Mouse (Mus musculus): ENCODE measurements at regions not wholly inside any gene's neighbourhood (a gene's known extent, or its start where the extent isn't known, plus 50 kb on each side); places are given as distances from the start of the nearest gene placed in this dataset.

DNA sequence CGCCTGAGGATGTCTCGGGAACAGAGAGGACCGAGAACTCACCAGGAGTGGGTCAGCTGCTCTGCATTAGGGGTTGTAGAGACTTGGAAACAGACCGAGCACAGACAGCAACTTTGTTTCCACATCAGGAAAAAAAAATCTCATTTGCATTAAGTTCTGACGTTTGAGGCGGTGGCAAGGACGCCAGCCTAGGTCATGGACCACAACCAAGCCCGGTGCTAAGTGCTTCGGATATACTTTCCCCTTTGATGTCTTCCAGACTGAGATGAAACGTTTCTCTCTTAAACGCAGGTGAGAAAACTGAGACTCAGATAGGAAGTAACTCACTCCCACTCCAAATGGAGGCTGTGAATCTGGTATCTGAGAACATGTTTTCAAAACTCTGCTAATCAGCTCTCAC, 169.9 kb downstream of the Fam43a start:
- DNase-seq (ENCODE audit: low spot score in 2 of 2): no peak

DNA sequence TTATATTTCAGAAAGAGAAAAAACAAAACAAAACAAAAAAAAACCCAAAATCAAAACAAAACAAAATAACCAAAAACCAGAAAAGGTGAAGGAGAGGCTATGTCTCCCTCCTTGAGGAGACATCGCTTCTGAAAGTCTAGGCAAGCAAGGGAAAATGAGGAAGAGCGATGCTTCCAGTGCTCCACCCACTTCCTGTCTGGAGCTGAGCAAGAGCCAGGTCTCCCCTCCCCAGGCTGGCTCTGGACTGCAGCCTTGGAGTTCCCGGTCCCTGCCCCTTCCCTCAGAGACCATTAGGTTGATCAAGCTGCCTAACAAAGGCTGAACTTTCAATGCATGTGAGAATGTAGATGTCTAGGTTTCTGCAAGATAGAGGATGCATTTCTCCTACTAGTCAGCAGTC, 173.3 kb downstream of the Fam43a start:
- no peak for DNase-seq (ENCODE audit: low spot score in 2 of 2)

DNA sequence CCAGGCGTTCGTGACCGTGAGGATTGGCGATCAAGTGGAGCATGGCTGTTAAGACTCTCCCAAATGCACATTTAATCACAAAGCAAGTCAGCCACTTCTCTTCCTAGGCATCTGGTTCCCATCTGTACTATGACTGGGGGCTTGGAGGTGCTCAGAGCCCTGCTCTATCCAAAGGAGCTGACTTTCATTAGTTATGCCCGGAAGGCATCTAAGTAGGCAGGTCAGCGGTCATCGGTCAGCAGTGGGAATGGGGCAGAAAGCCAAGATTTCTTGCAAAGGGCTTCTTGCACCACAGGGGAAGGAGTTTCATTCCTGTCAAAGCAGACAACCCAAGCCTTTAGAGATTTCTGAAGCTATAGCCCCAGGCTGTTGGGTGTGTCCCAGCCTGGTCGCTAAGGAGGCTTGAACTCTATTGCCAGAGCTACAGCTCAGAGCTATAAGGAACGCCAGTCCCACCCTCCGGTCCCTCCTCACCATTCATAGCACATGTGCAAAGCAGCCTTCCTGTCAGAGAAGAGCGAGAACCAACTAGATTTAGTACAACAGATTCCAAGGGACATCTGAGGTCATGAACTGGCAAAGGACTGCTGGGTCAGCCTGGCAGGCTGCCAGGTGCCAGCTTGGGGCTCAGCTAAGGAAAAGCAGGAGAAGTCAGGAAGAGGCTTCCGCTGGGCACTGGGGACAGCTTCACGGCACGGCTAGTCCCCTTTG, 175.6 kb downstream of the Fam43a start:
- no peak for DNase-seq (ENCODE audit: low spot score in 2 of 2)

DNA sequence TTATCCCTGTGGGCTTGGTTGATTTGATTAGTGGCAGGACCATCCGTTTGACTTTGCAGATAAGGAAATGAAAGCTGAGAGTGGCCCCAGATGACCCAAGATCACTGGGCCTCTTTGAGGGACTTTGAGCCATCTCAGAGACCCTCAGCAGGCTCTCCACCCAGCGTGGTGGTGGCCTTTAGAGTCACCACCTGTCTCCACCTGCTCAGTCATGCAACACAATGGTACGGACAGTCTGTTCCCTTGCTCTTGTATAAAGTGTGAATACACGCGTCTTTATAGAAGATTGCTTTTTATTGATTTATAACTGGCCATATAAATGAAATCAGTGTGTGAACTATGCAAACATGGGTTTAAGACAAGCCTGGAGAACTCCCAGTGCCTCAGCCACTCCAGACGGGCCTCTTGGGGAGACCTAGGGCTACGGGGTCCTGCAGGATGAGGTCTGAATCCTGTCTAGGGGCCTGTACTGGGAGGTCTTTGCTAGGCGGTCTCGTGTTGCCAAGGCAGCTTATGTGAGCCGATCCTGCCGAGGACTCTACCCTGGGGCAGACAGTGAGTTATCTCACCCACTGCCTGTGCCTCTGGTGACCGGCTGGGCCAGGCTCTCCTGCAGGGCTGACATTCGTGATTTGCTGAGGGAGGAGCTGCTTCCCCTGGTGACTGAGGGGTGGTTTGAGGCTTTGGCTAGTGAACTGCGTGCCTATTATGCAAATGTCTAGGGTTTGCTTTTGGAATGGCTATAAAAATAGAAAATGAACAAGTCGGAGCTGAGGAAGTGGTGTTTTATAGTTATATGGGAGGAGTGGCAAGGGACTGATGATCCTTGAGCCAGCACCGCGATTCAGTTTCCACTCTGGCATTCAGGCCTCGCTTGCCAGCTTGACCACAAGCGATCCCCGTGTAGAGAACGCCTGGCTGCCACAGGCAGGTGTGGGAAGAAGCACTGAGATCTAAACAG, 176.5 kb downstream of the Fam43a start:
- no peak for DNase-seq (ENCODE audit: low spot score in 2 of 2)

DNA sequence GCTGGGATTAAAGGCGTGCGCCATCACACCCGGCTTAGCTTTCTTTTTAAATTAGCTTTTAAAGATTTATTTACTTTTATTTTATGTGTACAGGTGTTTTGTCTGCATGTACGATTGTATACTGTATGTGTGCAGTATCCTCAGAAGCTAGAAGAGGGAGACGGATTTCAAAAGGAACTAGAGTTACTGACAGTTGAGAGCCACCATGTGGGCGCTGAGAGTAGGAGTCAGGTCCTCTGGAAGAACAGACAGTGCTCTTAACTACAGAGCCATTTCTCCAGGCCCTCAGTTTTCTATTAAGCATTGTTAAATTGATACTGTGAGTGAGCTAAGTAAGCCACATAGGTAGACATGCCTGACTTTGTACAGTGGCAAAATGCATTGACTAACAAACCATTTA, 177.9 kb downstream of the Fam43a start:
- DNase-seq (ENCODE audit: low spot score in 2 of 2): no peak

DNA sequence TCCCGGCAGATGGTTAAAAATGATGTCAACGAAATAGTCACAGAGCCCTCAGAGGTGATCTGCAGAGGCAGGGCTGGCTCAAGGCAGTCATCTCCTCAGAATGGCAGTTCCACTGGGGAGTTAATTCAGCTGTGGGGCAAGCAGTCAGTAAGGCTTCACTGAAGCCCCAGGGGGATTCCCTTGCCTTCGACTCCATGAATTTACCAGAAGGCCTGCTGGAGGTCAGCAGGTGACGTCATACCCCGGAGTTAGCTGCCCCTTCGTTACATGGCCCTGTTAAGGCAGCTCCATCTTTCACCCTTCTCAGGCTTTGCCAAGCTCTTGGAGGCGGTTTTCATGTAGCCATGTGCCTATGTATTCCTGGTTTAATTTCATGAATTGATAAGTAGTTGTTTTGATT, 178.6 kb downstream of the Fam43a start:
- no peak for DNase-seq (ENCODE audit: low spot score in 2 of 2)

DNA sequence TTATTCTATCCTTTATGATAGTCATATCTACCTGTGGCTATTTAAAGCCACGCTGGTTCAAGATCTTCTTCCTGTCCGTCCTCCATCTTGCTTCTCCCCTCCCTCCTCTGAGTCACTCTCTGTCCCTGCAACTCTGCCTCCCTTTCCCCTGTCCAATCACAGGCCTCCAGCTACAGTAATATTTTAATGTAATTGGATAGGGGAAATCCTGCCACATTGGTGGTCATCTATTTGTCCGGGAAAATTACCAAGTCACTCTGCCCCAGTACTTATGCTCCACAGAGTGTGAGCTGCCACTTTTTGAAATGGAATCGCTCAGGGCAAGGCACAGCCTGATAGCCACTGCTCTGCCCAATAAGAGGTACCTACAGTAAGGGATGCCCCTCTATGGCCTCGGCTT, 179.4 kb downstream of the Fam43a start:
- no peak for DNase-seq (ENCODE audit: low spot score in 2 of 2)

DNA sequence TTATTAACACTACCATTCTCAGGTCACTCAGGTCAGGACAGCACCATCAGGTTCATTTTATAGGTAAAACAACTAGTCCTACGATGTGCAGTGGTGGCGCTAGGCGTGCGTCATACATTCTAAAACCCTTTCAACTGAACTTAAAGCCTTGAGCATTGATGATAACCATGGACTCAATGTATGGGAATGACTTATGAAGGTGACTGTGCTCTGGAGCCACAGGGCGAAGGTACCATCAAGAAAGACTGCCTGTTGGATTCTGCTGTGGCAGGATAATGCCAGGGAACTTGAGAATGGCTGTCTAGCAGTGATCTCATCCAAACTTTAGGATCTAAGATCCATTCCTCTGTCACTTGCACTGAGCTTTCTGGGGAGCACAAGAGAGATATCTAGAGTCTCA, 184.7 kb downstream of the Fam43a start:
- DNase-seq (ENCODE audit: low spot score in 2 of 2): no peak

DNA sequence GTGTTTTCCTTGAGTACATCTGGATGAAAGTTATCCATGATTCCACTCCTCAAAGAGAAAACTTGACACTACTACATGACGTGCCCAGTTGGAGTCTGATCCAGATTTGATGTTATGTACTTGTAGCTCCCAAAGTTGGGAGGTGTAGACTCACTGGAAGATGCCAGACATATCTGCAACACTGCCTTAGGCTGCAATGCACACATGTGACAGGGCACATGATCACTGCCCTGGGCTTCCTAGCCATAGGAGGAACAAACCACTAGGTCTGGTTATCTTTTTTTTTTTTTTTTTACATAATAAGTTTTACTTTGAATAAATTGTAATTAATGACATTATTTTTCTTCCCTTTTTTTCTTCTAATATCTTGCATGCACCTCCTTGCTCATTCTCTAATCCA, 185.4 kb downstream of the Fam43a start:
- DNase-seq (ENCODE audit: low spot score in 2 of 2): no peak

DNA sequence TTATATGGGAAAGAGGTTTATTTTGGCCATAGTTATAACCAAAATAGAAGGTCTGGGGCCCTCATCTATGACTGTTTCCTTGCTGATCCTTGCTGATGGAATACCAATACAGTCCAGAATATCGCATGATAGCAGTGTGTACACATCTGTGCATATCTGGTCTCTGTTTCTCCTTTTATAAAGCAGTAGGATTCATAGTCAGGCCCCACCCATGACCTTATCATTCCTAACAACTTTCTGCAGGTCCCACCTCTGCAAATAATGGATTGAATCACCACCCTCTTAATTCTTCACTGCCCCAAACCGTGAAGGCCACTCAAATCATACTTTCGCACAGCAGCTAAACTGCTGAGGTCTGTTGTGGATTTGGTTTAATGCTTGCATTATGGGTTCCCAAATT, 186.5 kb downstream of the Fam43a start:
- DNase-seq (ENCODE audit: low spot score in 2 of 2): no peak

DNA sequence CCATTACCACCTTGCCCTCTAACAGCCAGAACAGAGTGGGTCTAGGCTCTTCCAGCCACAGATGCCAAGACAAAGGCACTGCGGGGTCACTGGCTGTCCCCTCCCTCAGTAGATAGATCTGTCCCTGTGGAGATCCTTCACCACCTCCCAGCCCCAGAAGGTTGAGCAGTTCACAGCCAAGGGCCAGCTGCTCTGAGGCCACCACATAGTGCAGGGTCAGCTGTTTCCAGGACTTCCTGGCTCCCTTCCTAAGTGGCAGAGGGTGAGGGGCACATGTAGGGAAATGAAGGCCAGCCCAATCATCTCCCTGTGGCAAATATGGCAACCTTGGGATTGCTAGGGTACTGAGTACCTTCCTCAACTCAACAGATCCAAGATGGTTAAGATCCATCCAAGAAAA, 187.8 kb downstream of the Fam43a start:
- DNase-seq (ENCODE audit: low spot score in 2 of 2): no peak

DNA sequence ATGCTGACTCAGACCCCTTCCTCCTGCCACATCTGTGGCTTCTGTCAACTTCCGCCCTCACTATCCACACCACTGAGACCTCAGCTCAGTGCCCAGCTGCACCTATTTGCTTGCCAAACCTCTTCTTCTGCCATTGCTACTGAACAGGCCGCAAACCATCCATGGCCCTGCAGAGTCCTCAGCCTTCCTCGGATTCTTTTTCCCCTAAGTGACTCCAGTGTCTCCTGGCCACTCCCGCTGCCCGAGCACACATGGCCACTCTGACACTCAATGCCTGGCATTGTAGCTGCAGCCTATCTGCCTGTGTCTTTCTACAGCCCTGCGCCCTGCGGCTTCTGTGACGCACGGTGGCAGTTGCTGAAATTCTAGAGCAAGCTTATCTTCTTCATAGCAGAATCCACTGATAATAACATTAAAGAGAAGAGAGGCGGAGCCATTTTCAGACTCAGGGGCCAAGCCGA, 188.8 kb downstream of the Fam43a start:
- no peak for DNase-seq (ENCODE audit: low spot score in 2 of 2)

DNA sequence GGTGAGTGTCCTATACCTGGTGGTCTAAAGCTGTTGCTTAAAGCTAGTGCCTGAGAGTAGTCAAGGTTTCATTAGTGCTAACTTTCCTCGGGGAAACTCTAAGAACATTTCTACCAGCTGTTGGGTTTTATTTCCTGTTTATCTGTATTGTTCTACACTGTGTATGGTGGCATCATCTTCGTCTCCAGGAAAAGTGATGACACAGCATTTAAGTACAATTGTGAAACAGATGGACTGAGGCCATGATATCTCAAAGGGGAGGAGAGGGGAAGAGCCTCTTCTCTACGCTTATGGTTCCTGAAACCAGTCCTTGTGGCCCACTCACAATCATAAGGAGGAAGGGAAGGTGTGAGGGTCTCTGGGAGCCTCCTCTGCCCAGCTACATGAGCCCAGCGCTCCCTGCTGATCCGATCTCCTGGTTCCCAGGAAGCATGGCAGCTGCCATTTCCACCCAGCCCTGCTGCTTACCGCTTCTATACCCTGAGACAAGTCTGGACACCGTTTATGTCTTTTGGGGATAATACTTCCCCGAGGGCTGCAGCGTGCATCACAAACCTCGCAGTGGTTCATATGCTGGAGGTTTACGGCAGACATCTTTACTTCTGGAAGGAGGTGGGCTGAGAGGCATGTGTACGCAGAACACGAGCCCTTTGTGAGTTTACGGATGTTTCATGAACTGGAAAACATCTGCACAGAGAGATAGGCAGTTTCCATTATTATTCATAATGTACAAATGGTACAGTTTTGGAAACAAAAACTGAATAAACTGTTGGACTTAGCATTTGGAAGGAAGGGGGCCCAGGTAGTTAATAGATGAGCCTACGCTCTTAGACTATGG, 189.6 kb downstream of the Fam43a start:
- DNase-seq (ENCODE audit: low spot score in 2 of 2): no peak

DNA sequence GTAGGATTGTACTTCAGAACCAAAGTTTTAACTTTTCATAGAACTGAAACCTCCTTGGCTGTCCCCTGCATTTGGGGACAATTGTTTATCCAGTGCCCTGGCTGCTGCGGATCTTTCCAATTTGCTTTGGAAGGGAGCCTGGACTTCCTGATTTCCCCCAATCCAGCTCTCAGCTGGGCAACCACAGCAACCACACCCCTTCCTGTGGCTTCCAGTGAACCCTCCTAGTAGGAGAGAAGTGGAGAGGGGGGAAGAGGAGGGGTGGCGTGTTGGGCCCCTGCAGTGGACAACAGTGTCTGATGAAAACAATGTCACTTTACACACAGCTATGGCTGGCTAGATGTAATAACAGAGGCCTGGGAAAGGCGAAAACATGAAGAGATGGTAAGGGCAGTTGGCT, 190.5 kb downstream of the Fam43a start:
- DNase-seq (ENCODE audit: low spot score in 2 of 2): peak in 1 of 2 experiments; percentile 20

DNA sequence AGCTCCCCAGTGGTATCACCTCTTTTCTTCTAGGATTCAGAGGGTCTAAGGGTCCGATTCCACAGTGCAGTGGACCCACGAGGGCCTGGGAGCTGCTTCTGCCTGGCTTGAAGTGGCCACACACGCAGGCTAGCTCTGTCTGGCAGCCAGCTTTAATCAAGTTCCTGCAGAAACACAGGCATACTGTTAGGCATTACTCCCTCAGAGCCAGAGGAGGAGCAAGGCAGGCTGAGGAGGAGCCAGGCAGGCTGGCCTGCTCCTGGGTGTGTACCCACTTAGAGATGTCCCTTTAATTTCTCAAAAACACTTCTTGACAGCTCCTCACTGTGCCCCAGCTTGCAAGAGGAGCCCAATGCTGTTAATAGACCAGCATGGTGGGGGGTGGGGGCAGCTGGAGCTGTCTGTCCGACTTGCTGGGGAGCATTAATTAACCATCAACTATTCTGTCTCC, 191.1 kb downstream of the Fam43a start:
- DNase-seq (ENCODE audit: low spot score in 2 of 2): peak; percentile 20 to 31

DNA sequence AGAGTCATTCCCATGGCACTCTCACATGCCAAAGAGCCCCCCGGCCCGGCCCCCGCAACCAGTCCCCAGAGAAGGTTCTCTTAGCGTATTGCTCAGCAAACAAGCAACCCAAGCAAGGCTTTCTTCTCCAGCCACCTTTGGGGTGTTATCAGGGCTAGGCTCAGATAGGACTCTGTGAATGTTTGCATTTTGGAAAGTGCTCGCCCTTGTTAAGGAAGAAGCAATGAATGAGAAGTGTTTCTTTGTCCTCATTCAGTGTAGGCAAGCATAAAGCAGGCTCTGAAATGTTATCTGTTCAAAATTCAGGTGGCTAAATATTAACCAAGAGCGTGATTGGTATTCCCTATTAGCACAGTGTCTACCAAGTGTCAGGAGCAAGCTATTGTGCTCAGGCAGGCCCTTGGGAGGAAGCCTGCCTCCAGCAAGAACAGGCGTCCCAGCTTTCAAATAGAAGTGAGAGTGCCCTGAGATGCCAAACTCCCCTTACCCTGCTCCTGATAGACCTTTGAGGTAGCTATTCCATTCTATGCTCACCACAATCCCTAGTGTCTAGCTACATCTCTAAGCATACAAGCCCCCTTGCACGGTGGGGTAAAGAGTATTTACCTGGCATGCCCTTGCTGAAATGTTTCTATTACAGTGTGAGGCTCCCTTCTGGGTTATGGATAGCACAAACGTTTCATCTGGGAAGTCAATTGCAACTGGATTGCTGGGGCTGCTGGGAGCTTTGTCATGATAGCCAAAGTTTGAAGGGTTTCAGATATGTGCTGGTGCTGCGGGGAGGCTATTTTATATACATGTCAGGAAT, 191.7 kb downstream of the Fam43a start:
- no peak for DNase-seq (ENCODE audit: low spot score in 2 of 2)

DNA sequence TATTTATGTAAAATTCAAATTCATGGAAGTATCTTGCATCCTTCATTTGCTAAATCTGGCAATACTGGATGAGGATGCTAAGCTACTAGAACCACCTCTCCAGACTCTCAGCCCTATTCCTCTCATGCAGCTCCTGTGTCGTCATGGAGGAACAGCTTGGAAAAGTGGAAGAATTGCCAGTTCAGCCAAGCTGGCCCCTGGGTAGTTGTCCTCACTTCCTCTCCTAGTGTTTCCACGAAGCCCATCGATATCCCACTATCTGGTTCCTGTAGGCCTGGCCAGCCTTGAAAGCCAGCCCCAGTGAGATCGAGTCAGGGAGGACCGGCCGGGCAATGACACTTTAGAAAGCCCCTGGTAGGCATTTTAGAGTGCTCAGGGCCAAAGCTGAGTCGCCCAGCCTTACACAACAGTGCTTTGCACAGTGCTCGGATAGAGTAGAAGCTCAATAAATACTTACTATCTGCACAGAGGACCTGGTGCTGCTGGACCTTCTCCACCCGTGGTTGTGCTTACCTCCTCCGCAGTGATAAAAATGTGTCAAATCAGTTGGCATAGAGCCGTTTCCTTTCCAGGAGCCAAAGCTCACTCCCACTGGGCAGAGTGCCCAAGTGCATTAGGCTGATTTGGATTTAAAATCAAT, 193.3 kb downstream of the Fam43a start:
- DNase-seq (ENCODE audit: low spot score in 2 of 2): peak in 1 of 2 experiments; percentile 31

DNA sequence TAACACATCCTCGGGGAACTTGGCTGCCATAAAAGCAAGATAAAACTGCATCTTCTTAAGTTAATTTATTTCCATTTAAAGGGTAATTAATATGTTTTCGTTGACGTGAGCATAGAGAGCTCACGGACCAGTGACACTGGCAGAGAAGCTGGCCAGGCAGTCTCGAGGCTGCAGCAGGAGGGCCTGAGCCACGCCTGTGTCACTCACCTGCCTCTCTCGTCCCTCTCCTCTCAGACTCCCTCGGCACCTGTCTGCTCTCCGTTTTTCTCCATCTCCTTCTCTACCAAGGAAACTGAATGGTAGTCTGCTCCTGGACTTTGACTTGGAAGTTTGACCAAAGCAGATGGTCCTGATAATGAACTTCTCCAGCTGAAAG, 193.8 kb downstream of the Fam43a start:
- DNase-seq (ENCODE audit: low spot score in 2 of 2): no peak

DNA sequence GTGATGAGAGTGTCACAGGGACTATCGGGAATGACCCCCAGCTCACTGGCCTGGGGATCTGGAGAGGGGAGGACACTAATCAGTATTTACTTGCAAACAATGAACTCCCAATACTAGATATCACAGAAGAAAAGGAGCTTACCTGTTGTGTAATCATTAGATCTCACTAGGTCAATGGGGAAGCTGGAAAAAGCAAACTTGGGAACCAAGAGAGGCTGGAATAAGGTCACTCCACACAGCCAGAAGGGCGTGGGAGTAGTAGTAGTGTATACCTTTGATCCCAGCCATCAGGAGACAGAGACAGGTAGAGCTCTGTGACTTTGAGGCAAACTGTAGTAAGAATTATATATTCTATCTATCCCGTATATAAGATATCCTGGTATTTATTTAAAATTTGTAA, 194.3 kb downstream of the Fam43a start:
- no peak for DNase-seq (ENCODE audit: low spot score in 2 of 2)

DNA sequence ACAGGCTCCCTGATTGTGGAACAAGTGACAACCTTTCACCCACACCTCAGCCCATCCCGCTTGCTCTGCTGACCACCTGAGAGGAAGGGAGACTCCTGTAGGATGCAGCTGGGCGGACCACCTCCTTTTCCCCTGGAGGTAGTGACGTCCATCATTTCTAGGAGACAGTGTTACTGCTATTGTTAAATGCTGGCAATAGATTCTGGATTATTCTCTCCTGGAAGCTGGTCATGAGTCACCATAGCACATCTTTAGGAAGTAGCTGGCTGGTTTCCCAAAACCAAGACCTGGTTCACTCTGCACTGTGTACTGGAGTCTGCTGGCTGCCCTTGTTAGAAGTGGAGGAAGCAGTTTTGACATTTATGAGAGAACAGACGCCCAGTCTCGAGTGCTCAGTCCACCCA, 196.0 kb downstream of the Fam43a start:
- DNase-seq (ENCODE audit: low spot score in 2 of 2): no peak

All from layer of hippocampus, postnatal 10 days (tissue).